Mouse (Mus musculus): ENCODE measurements around the gene Sumo3. TPM values are rescaled to one million over a fixed set of nuclear protein-coding genes. Genes with fewer than 3 reads are reported as not detected.

Gene Sumo3
- total and polyA plus RNA-seq, 2 experiments from 2014 or later, result 112 to 128 TPM

- Histone ChIP-seq H3K9ac (replicated peaks; ENCODE audit: low read depth, low read length) (peak overlapping the region; percentile 97), H3K36me3 (replicated peaks; ENCODE audit: control insufficient read depth, insufficient read depth, low read length) (peaks cover 22% of the 10 kb centered on the region), H3K27ac (ENCODE audit: low read depth) (peak overlapping the region; percentile 94), H3K27me3 (ENCODE audit: control insufficient read depth, insufficient read depth, low read length) (no peaks in the 10 kb centered on the region), H3K4me3 (ENCODE audit: low read depth, low read length) (peak overlapping the region; percentile 93), H3K9me3 (replicated peaks; ENCODE audit: control insufficient read depth, low read length) (no peaks in the 10 kb centered on the region), H3K4me1 (ENCODE audit: control insufficient read depth, insufficient read depth) (peaks cover 32% of the 10 kb centered on the region), H3K4me2 (ENCODE audit: low read depth, low read length) (peak overlapping the region; percentile 77)
- DNase-seq (ENCODE audit: low spot score), result no peak
- ATAC-seq (ENCODE audit: insufficient read depth, low read depth), result no peak
- TF ChIP-seq EP300 (IDR thresholded peaks at IDR 0.05; ENCODE audit: low read depth) (no peak), CTCF (IDR thresholded peaks at IDR 0.05; ENCODE audit: low read depth) (no peak)
- WGBS, result 72% methylated on average over 8 of the region's 8 CpGs
These were observed 15.6 kb downstream of the Sumo3 start for GRCm38 (mm10) chr10:77621546-77621945.

- ATAC-seq (ENCODE audit: insufficient read depth, low read depth) (peak; percentile 87), DNase-seq (ENCODE audit: low spot score) (peak; percentile 88)
- no peaks in the 10 kb centered on the region for H3K9me3 ChIP-seq (replicated peaks; ENCODE audit: control insufficient read depth, low read length)
- peaks cover 32% of the 10 kb centered on the region for H3K4me1 ChIP-seq (ENCODE audit: control insufficient read depth, insufficient read depth)
- WGBS, result under 1% methylated on average over 93 of the region's 96 CpGs
- H3K27me3 ChIP-seq (ENCODE audit: control insufficient read depth, insufficient read depth, low read length), result no peaks in the 10 kb centered on the region
- H3K36me3 ChIP-seq (replicated peaks; ENCODE audit: control insufficient read depth, insufficient read depth, low read length), result peaks cover 14% of the 10 kb centered on the region
- TF ChIP-seq EP300 (IDR thresholded peaks at IDR 0.05; ENCODE audit: low read depth) (peak; percentile 50; the same call in 1 of the 2 replicates), CTCF (IDR thresholded peaks at IDR 0.05; ENCODE audit: low read depth) (no peak)
- peak within 1 kb of the TSS; percentile 94 for H3K27ac ChIP-seq (ENCODE audit: low read depth)
- H3K4me3 ChIP-seq (ENCODE audit: low read depth, low read length), result peak within 1 kb of the TSS; percentile 93
- peak within 1 kb of the TSS; percentile 77 for H3K4me2 ChIP-seq (ENCODE audit: low read depth, low read length)
- H3K9ac ChIP-seq (replicated peaks; ENCODE audit: low read depth, low read length), result peak within 1 kb of the TSS; percentile 97
These were observed 16.4 kb downstream of the Sumo3 start, which contains the start of gene Ube2g2 for GRCm38 (mm10) chr10:77622055-77622988. TSS of gene Ube2g2 (plus strand) at chr10:77622275.

DNA sequence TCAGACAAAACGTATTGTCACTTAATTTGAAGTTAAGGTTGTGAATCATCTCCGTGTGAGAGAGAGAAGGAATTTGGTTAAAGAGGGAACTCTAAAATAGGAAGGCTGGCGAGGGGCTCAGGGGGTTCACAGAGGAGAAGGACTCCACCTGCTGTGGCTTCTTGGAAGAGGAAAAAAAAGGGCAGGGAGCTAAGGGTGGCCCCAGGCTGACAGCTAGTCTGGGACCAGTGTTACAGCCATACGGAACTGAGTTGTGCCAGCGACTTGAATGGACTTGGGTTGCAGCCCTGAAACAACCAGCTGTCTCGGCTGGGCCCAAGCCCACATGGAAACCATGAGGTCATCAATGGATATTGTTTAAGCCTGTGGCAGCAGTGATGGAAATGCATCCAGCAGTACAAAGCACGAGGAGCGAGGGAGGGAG, 17.2 kb downstream of the Sumo3 start:
- H3K27me3 ChIP-seq (ENCODE audit: control insufficient read depth, insufficient read depth, low read length), result no peaks in the 10 kb centered on the region
- H3K4me3 ChIP-seq (ENCODE audit: low read depth, low read length), result peak overlapping the region; percentile 93
- peak overlapping the region; percentile 77 for H3K4me2 ChIP-seq (ENCODE audit: low read depth, low read length)
- peak overlapping the region; percentile 97 for H3K9ac ChIP-seq (replicated peaks; ENCODE audit: low read depth, low read length)
- H3K36me3 ChIP-seq (replicated peaks; ENCODE audit: control insufficient read depth, insufficient read depth, low read length), result peaks cover 8% of the 10 kb centered on the region
- peak overlapping the region; percentile 94 for H3K27ac ChIP-seq (ENCODE audit: low read depth)
- 9% methylated on average over 8 of the region's 8 CpGs for WGBS
- DNase-seq (ENCODE audit: low spot score) (peak; percentile 60), ATAC-seq (ENCODE audit: insufficient read depth, low read depth) (peak; percentile 31)
- TF ChIP-seq EP300 (IDR thresholded peaks at IDR 0.05; ENCODE audit: low read depth) (no peak), CTCF (IDR thresholded peaks at IDR 0.05; ENCODE audit: low read depth) (no peak)
- H3K9me3 ChIP-seq (replicated peaks; ENCODE audit: control insufficient read depth, low read length), result no peaks in the 10 kb centered on the region
- H3K4me1 ChIP-seq (ENCODE audit: control insufficient read depth, insufficient read depth), result peaks cover 32% of the 10 kb centered on the region

DNA sequence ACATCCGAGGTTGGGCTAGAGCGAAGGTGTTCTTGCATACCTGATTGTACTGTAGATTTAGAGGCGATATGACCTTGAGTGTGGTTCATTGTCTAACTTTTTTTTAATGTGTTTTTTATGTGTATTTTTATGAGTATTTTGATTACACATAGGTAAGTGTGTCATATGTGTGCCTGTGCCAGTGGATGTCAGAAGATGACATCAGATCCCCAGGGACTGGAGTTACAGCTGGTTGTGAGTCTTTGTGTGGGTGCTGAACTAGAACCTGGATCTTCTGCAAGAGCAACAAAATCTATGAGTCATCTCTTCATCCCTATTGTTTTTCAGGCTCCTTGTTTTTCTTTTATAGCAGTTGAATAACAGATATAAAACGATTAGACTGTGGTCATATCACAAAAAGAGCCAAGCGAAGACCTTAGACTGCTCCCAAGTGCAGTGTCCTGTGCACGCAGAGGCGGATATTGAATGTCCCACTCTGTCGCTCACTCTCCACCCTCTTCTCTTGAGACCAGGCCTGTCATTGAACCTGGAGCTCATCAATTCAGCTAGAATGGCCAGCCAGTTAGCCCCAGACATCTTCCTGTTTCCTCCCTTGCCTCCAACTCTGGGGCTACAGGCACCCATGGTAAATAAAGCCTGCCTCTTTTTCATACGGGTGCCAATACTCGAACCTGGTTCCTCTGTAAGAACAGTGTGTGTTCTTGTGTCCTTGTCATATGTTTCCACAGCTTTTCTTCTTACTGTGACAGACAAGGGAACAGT, 17.9 kb downstream of the Sumo3 start:
- Histone ChIP-seq H3K4me1 (ENCODE audit: control insufficient read depth, insufficient read depth) (peaks cover 32% of the 10 kb centered on the region), H3K4me3 (ENCODE audit: low read depth, low read length) (peak overlapping the region; percentile 93; the same call in 1 of the 2 replicates), H3K9me3 (replicated peaks; ENCODE audit: control insufficient read depth, low read length) (no peaks in the 10 kb centered on the region), H3K27ac (ENCODE audit: low read depth) (peak overlapping the region; percentile 94), H3K9ac (replicated peaks; ENCODE audit: low read depth, low read length) (0 out of 2 replicates have a peak overlapping the region, but pooled peaks have one; percentile 97), H3K4me2 (ENCODE audit: low read depth, low read length) (peak overlapping the region; percentile 77), H3K27me3 (ENCODE audit: control insufficient read depth, insufficient read depth, low read length) (no peaks in the 10 kb centered on the region), H3K36me3 (replicated peaks; ENCODE audit: control insufficient read depth, insufficient read depth, low read length) (peaks cover 3% of the 10 kb centered on the region; the same call in 1 of the 2 replicates)
- TF ChIP-seq EP300 (IDR thresholded peaks at IDR 0.05; ENCODE audit: low read depth), result no peak
- no peak for TF ChIP-seq CTCF (IDR thresholded peaks at IDR 0.05; ENCODE audit: low read depth)
- DNase-seq (ENCODE audit: low spot score), result no peak
- no peak for ATAC-seq (ENCODE audit: insufficient read depth, low read depth)
- WGBS, result 68% methylated on average over 10 of the region's 10 CpGs

DNA sequence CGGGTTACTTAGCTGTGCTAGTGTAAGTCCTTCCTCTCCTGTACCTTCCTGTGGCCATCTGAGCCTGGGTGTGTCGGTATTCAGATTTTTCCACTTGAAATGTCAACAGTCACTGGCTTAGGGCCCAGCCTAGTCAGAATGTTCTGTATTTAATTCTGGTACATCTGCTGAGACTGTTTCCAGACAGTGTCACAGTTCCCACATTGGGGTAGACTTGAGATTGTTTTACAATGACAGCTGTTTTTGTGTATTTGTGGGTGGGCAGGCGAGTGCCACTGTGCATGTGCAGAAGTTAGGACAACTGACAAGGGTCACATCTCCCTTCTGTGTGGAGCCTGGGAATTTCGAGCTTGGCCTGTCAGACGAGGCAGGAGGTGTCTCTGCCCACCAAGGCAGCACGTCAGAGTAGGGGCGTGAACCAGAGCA, 18.7 kb downstream of the Sumo3 start:
- H3K4me2 ChIP-seq (ENCODE audit: low read depth, low read length), result peak overlapping the region; percentile 20
- no peak overlapping the region for H3K9ac ChIP-seq (replicated peaks; ENCODE audit: low read depth, low read length)
- DNase-seq (ENCODE audit: low spot score), result peak; percentile 80
- no peaks in the 10 kb centered on the region; the same call in 1 of the 2 replicates for H3K36me3 ChIP-seq (replicated peaks; ENCODE audit: control insufficient read depth, insufficient read depth, low read length)
- peak; percentile 40 for ATAC-seq (ENCODE audit: insufficient read depth, low read depth)
- peak overlapping the region; percentile 94 for H3K27ac ChIP-seq (ENCODE audit: low read depth)
- H3K4me3 ChIP-seq (ENCODE audit: low read depth, low read length), result no peak overlapping the region; the same call in 1 of the 2 replicates
- H3K9me3 ChIP-seq (replicated peaks; ENCODE audit: control insufficient read depth, low read length), result no peaks in the 10 kb centered on the region
- TF ChIP-seq EP300 (IDR thresholded peaks at IDR 0.05; ENCODE audit: low read depth), result no peak
- no peak for TF ChIP-seq CTCF (IDR thresholded peaks at IDR 0.05; ENCODE audit: low read depth)
- H3K4me1 ChIP-seq (ENCODE audit: control insufficient read depth, insufficient read depth), result peaks cover 32% of the 10 kb centered on the region
- H3K27me3 ChIP-seq (ENCODE audit: control insufficient read depth, insufficient read depth, low read length), result no peaks in the 10 kb centered on the region
- 28% methylated on average over 7 of the region's 7 CpGs for WGBS

Data from heart, postnatal 0 days (tissue).